Mouse (Mus musculus) kidney, adult 2 months (tissue): ENCODE data around the gene Gm16867. TPM values are rescaled to one million over a fixed set of nuclear protein-coding genes. Genes with fewer than 3 reads are reported as not detected.

Experiments
- polyA plus RNA-seq: library from polyadenylated mRNA; depleted of rRNA; stranded (reverse); fragments of >200 nt; gene quantifications from 2 replicates; pipeline ENCODE4 v1.2.3, GENCODE M21; 2012; rRNA removed

Gm16867 gene
- polyA plus RNA-seq, 1 experiment: 8.2 TPM

Other genes with a start within 250 kb of the Gm16867 start
- 0.02 TPM in 1 of 2 replicates, not detected in the other for gene Synb, start 209.1 kb downstream of the Gm16867 start, polyA plus RNA-seq
- gene Gm27179, start 9.2 kb upstream of the Gm16867 start, polyA plus RNA-seq: 0.03 and 0.04 TPM in 2 replicates
- 58.4 and 62.1 TPM in 2 replicates for gene Entpd4b, start 52.1 kb upstream of the Gm16867 start, polyA plus RNA-seq